Mouse (Mus musculus): ENCODE data around the gene Prm2. TPM values are rescaled to one million over a fixed set of nuclear protein-coding genes. Genes with fewer than 3 reads are reported as not detected.

Gene Prm2
- polyA plus RNA-seq (2017; shearing (Covaris generic)), result 0.46 TPM

DNA sequence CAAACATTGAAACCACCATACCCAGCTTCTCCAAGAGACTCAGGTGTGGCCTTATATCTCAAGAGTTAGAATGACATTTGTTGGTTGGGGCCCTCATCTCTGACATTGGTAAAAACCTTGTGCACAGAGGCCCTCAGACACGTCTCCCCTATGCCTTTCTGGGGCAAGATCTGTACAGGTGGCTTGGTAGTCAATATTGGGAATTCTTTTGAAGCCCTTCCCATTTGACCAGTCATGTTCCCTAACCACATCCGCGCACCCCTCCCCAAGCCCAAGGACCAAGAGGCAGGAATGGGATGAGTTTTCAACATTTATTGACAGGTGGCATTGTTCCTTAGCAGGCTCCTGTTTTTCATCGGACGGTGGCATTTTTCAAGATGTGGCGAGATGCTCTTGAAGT, at the start of gene Prm2:
TSS of gene Prm2 (minus strand) at position 101 of the 400 bp plus-strand sequence.

GRCm38 (mm10) chr16:10834911-10835587, 39.1 kb upstream of the Prm2 start, which contains the start of gene Rmi2:
Gene Rmi2, plus strand, starts transcription at chr16:10835059.

GRCm38 (mm10) chr16:10812865-10813371, 17.0 kb upstream of the Prm2 start, which contains the start of gene Gm11172:
Gene Gm11172, plus strand, starts transcription at chr16:10812915.

GRCm38 (mm10) chr16:10805789-10806527, 10.0 kb upstream of the Prm2 start, which contains the start of gene Prm1:
Gene Prm1, minus strand, starts transcription at chr16:10805839.

DNA sequence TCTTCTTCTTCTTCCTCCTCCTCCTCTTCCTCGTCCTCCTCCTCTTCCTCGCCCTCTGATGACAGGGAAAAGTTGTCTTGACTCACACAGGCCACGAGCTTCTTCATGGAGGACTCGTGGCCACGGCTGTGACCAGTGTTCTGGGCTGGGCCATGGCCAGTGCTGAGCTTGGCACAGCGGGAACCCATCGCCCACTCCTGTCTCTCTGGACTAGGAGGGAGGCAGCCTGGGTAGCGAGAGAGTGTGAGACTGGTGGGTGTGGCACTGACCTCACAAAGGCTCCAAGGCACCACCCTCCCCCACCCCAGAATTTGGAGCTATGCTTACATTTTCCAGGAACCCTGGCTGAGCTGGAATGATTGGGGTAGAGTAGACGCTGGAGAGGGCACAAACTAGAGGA, 5.2 kb downstream of the Prm2 start, which contains the start of gene Prm3:
TSS of gene Prm3 (minus strand) at position 213 of the 400 bp plus-strand sequence.

DNA sequence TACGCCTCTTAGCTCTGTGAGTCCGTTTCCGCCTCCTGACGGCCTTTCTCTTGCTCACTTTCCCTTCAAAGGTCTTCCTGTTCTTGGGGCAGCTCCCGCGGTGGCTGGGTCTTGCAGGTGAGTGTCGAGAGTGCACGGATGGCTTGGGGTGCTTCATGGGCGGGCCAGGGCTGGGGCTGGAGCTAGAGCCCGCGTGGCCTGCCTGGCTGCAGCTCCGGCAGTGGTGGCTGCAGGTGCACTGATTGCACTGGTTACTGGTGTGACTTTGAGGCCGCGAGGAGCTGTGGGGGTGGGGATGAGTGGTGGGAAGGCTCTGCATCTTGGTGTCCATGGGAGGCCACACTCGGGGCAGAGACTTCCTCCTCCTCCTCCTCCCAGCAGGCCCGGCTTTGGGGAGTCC, 7.7 kb downstream of the Prm2 start, which contains the start of gene Tnp2:
TSS of gene Tnp2 (minus strand) at position 390 of the 400 bp plus-strand sequence.

DNA sequence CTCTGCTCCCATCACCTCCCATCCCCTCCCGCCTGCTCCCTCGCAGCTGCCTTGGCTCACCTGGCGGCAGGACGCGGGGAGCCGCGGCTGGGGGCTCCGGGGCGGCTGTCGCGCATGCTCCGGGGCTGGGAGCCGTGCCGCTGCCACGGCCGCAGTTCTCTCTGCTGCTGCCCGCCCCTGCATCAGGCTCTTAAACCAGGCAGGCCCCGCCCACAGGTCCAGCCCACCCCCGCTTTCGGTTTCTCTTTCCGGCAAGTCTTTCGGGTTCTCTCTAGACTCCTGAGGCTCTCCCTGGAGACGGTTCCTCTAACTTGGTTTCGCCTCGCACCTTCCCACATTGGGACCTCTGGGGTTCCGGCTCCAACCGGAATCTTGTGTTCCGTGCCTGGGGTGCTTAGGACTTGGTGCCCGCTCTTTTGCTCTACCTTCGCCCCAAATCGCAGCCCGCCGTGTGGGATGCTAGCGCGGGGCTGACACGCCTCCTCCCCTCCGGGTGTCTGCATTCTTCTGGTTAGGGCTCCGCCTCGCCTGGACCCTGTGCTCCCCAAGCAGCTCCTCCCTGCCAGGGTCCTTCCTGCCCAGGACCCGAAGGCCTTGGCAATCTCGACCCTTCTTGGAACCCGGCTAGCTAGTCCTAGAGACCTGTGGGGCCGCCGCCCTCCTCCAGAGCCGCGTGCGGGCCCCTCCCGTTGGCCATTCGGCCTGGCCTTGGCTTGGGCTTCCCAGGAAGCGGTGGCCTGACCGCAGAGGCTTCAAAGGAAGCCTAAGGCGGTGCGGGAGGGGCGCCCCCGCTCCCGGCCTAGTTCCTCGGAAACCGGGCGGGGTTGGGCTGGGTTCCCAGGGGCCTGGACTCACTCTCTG, 10.3 kb downstream of the Prm2 start, which contains the start of gene Socs1:
TSS of gene Socs1 (minus strand) at position 166 of the 861 bp plus-strand sequence.

Other genes starting within 250 kb of the Prm2 start
- gene Socs1, start 10.6 kb downstream of the Prm2 start, polyA plus RNA-seq (2017; shearing (Covaris generic)), result 12.4 TPM
- gene Tnp2, start 7.5 kb downstream of the Prm2 start, polyA plus RNA-seq (2017; shearing (Covaris generic)), result 4.9 TPM
- gene Prm3, start 5.2 kb downstream of the Prm2 start, polyA plus RNA-seq (2017; shearing (Covaris generic)), result not detected
- gene Prm1, start 9.7 kb upstream of the Prm2 start, polyA plus RNA-seq (2017; shearing (Covaris generic)), result 2.9 TPM
- gene Gm11172, start 16.8 kb upstream of the Prm2 start, polyA plus RNA-seq (2017; shearing (Covaris generic)), result not detected
- 0.46 TPM for gene Rmi2, start 38.9 kb upstream of the Prm2 start, polyA plus RNA-seq (2017; shearing (Covaris generic))